Mouse (Mus musculus) liver, embryonic 14.5 days (tissue): ENCODE measurements around the gene Bco1.

ENCODE experiments used
- CTCF ChIP-seq: IDR thresholded peaks from 2 replicates; pipeline ENCODE4 v1.5.1; 2016; ENCODE audit warnings: antibody characterized with exemption, low read depth, control low read depth
- EP300 ChIP-seq: IDR thresholded peaks from 2 replicates; pipeline ENCODE4 v1.6.1; 2016; ENCODE audit warnings: antibody characterized with exemption, low read depth

DNA sequence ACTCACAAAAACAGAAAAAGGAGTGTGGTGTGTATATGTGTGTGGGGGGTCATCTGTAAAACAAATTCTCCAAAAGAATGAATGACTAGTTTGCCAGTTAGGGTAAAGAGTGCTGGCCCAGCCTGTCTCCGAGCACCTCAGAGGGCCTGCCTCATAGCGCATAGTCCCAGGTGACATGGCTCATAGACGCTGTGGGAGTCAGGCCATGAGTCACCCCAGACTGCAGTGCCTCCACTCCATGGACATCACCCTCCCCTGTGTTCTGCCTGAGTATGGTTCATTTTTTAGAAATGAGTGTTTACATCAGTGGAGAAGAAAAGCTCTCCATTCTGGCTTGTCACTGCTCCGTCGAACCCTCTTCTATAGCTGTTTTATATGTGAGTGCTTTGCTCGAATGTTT is 83.0 kb downstream of the Bco1 start:
- TF ChIP-seq CTCF (no peak), EP300 (no peak)
